Mouse (Mus musculus) gastrocnemius, postnatal 4 days (tissue): ENCODE data around the gene Ugt8a. TPM values are rescaled to one million over a fixed set of nuclear protein-coding genes. Genes with fewer than 3 reads are reported as not detected.

Experiments
- DNase-seq, 2 experiments: peaks; one replicate each; pipeline ENCODE4 v3.0.0; 2021 to 2022; ENCODE audit warnings: low spot score in 2 of 2, mixed read lengths in 2 of 2
- long read RNA-seq, 2 experiments: library from polyadenylated mRNA; stranded (forward); transcript quantifications; one replicate each; pipeline ENCODE4 v2.0.0; 2021
- total RNA-seq, 2 experiments: library from RNA; stranded (reverse); gene quantifications; 2 replicates each; pipeline ENCODE4 v1.2.3; 2021

The Ugt8a gene
- 1 to 10 TPM; 9.2 to 10.0 TPM for total RNA-seq
- long read RNA-seq, experiment 1, transcript Ugt8a-201 (6 exons, 3,740 nt), result major isoform, 38 of 45 reads
- long read RNA-seq, experiment 1, partial matches to known transcripts, result 2 of 45 reads
- long read RNA-seq, experiment 1, other reads (novel, unspliced or antisense), result 2 of 45 reads
- long read RNA-seq, experiment 2, transcript Ugt8a-201 (6 exons, 3,740 nt), result major isoform, 6 of 8 reads
- long read RNA-seq, experiment 2, partial matches to known transcripts, result 0 of 8 reads
- long read RNA-seq, experiment 2, other reads (novel, unspliced or antisense), result 2 of 8 reads

DNA sequence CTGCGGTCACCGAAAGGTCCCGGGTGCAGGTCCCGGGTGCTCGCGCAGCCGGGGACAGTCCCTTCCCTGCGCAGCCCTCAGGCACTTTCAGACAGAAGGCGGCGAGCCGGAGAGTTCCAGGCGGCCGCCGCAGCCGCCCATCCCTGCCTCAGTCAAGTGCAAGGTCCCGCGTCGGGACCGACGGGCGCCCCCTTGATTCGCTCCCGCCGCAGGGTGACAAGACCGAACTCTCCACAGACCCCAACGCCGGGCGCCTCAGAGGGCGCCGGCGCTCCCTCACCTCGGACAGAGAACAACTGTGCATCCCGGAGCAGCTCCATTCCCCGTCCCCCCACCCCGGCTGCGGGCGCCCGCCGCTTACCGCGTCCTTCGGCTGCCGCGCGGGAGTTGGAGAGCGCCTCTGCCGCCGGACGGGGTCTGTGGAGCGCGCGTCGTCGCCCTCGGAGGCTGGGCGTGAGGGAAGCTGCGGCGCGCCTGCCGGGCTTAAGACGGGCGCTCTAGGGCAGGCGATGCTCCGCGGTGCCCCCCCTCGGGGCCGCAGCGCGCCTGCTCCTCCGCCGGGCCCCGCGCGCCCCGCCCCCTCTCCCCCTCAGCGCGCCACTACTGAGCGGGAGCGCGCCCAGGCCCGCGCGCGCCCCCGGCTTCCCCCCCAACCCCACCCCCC, at the start of gene Ugt8a:
Ugt8a (minus strand) TSS at position 528 of the 664 bp plus-strand sequence.
- peak; percentile 11 to 17 for DNase-seq

DNA sequence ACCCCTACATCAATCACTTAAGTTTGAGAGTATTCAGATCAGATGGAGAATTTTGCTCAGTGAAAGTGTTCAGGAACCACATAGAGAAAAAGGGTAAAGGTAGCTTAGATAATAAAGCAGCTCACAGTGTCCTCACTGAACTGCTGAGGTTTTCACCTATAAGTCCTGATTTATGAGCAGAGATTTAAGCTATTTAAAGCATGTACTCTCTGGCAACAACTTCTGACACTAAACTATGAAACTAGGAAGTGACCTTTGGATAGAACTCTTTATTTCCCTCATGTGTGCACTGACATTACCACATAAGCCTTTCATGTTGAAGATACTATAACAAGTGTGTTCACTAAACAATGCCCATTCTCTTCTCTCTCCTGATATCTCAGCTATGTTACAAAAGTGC, 48.2 kb upstream of the Ugt8a start:
- no peak for DNase-seq

DNA sequence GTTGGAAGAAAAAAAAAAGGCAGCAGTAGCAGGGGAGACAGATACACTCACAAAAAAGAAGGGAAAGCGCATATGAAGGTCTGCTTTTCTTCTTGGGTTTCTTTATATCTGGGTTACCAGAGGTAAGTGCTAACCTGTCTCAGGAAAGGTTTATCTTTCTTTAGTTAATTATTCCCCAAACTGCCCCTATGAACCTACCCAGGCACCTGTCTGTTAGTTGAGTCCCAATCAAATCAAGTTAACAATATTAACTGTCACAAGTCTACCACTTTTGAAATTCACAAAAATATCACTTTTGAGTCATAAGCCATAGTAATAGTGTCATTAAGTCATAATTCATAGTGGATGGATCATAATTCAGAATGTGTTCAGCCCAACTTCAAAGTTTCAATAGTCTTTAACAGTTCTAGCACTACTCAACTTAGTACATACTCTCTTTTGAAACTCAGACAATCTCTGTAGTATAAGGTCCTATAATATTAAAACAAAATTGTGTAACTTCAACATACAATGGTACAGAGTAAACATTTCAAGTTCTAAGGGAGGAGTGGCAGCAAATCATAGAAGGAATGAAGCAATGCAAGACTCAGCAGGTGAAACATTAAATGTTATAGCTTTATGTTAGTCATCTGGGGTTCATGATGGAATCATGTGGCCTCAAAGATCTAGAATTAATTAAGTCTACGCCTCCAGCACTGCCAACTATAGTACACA, 45.4 kb upstream of the Ugt8a start:
- DNase-seq, result no peak

DNA sequence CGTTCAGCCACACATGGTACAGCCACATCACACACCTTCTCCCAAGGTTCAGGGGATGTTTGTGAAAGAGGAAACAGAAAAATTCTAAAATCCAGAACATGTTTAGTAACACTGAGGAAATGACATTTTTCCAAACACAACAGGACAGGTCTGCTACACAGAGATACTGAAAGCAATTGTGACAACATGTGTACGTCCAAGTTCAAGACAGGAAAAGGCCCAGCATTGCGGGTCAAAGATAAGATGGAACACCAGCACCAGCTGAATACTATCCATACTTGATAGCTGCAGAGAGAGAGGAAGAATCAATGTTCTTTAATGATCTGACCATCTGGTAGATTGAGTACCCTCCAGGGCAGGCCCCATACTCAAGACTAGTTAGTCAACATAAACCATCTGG, 41.1 kb upstream of the Ugt8a start:
- no peak for DNase-seq

DNA sequence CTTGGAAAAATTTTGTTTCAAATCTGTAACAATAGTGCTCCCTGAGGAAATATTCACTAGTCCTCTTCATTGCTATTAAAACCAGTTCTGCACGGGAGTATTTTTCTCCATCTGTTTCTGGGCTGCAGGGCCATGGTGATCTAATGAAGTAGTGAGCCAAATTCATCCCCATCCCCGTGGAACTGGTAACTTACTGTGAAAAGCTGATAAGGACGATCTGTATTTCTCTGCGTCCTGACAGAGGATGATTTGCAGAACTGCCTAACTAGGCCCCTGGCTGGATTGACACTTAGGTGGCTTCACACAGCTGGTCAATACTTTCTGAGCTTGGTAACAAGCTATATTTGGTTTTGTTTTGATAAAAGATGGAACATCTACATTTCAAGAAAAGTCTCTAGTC, 37.5 kb upstream of the Ugt8a start:
- DNase-seq, result no peak

DNA sequence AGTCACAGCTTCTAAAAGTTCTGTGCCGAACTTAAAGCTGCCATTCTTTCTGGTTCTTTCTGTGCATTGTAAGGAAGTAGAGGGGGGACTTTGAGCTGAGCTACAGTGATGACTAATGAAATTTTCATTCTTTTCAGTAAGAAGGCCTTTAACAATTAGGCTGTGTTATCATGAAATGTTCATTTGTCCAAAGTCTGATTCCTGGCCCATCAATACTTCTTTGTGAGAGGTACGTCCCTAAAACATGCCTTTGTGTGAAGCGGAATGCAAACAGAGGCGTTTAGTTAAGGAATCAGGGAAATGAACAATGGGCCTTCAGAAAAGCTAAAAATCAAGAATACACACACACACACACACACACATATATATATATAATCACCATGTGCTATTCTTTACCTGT, 31.0 kb upstream of the Ugt8a start:
- no peak for DNase-seq

DNA sequence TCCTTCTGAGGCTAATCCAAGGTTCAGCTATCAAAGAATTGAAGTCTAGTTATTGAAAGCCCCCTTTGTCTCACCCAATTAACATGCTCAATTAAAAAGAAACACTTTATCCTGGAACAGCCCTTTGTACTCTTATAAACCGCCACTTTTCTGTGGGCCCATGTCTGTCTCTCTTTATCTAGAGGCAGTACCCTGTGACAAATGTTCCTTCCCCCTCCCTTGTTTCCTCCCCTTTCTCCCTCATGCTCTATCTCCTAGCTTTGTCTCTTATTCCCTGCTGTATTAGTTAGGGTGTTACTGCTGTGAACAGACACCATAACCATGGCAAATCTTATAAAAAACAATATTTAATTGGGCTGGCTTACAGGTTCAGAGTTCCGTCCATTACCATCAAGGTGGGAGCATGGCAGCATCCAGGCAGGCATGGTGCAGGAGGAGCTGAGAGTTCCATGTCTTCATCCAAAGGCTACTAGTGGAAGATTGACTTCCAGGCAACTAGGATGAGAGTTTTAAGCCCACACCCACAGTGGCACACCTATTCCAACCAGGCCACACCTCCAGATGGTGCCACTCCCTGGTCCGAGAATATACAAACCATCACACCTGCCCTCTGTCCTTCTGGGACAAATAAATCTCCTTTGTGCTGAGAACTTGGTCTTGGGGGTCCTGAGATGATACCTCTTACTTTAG, 17.9 kb upstream of the Ugt8a start:
- no peak for DNase-seq

DNA sequence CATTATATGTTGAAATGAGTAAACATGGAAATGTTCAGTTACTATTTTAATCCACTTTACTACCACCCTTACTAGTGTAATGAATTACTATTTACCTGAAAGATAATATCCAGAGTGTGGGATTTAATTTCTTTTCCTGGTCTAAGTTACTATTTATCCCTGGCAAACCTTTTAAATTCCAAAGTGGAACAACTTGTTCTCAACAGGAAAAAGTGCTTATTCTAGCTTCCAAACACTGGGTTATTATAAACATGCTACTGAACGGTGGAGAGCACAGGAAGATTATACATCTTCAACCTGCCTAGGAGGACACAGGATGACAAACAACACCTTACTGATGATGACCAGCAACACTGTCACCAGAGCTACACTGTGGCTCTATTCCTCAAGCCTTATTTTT, 16.5 kb upstream of the Ugt8a start:
- no peak for DNase-seq

DNA sequence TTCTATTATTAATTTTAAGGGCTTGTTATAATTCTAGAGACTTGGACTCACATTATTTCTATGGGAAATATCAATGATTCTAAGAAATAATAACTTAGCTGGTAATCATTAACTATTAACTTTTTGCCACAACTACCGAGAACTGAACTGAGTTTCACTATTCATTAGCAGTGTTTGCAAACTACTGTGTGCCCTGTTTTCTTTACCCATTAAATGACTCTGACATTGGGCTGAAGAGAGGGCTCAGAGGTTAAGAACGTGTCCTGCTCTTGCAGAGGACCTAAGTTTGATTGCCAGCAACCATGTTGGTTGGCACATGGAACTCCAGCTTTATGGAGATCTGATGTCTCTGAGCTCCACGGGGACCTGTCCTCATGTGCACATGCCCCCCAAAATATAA, 2.4 kb upstream of the Ugt8a start:
- no peak for DNase-seq

DNA sequence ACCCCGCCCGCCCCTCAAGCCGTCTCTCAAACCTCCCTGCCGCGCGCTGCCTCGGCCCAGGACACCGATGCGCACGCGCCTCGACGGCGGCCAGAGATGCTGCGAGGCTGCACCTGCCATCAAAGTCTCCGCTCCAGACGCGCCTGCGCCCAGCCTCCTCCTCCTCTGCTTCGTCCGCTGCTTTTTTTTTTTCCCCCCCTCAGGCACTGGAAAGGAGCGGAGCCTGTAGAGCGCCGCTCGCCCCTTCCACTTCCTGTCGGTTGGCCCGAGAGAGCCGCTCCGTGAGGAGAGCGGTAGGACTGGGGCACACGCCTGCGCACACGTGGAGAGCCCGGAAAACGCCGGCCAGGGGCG, 314 bp upstream of the Ugt8a start:
- DNase-seq, result no peak

DNA sequence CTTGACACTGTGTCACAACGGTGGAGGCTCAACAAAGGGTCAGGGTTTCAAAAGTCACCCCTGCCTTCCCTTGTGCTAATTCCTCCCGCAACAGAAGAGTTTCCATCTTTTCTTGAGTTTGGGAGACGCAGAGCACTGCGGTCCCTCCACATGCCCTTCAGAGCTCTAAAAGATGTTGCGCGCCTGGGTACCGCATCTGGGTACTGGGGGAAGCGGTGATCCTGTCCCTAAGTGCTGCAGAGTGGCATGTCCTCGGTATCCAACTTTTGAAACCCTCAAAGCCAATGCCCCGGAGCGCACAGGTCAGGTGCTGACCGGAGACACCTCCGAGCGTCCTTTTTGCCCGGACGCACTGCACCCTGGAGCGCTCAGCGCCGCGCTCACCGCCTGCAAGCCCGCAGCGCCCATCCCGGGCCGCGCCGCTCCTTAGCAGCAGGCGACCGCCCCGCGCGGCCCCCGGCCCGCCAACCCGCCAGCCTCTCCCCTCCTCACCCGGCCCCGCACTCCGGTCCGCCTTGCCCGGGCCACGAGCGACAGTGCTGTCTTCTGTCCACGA, 805 bp downstream of the Ugt8a start:
- DNase-seq, result peak in 1 of 2 experiments; percentile 16

DNA sequence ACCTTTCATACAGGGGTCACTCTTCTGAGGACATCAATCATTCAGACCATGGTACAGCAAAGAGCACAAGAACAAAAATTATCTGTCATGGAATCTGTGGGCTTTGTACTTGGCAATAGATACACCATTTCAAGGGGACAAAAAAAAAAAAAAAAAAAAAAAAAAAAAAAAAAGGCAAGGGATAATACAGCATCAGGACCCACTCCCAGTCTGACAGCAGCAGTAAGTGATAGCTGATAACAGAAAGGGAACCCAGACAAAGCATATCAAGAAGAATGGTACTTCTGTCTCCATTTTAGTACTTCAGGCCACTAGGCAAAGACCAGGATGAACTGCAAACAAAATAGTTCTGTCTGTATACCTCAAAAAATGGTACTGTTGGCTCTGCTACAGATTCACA, 2.6 kb downstream of the Ugt8a start:
- no peak for DNase-seq

DNA sequence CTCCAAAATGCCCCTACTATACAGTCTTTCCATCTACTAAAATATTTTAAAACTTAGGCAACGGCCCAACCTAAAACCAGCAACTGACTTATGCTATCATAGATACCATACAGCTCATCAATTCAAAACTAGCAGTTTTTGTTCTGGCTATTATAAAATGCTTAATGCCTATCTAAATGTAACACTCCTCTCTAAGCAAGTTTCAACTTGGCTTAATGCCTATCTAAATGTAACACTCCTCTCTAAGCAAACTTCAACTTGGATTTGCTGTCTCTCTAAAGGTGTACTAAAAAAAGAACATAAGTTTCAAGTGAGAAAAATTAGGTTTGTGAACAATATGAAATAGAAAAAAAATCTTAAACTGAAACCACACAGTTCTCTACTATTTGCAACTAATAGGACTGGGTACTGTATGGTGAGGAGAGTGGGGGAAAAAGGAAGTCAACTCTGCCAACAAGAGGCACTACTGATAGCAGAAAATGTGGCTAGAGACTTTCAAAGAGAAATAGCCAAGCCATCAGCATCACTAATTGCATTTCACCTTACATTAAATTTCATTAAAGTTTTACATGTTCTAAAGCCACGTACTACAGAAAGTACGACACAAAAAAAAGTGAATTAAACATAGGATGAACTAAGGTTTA, 5.7 kb downstream of the Ugt8a start:
- no peak for DNase-seq

DNA sequence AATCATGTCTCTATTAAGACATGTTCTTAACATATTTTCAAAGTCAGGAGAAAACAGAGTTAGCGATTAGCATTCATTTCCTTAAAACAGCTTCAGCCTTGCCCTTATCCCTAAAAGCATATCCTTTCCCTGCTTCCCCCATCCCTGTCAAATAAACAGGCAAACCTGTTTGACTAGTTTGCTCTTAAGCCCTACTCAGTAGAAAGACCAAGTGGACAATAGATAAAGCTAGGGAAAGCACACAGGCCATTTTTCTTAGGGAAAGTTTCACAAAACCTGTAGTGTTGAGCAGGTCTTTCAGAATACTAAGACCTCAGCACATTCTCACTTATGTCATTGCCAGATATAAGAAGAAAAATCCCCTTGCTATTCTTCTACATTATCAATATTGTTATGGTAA, 7.4 kb downstream of the Ugt8a start:
- DNase-seq, result no peak

DNA sequence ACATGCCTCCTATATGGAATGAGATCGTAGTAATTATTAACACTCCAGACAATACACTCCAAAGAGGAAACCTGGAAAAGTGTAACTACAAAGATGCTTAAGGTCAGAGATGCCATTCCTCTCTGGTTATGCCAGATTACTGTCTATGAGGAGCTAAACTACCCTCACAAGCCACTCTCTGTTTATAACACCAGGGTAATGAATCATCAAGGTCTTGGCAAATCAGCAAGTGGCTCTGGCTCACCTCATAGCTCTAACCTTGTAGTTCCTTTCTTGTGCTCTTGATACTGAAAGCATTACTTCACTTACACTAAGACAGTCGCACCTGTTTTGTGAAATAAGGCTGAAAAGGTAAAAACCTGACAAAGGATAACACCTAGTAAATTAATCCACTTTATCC, 17.5 kb downstream of the Ugt8a start:
- no peak for DNase-seq

DNA sequence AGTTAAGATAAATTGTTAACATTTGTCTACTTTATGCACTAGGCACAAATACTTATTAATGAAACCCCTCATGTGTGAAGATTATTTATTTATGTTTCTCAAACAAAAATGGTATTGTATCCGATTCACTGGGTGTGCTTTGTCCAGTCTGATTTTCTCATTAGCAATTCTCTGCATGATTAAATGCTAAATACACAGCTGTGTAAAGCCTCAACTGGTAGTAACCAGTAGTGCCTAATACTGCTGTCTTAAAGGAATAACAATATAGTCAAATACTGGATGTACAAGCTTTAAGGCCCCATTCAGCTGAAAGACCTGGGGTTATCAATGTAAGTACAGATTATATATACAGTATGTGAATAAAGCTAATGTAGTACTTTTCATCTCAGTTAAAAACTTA, 39.4 kb downstream of the Ugt8a start:
- DNase-seq, result no peak

DNA sequence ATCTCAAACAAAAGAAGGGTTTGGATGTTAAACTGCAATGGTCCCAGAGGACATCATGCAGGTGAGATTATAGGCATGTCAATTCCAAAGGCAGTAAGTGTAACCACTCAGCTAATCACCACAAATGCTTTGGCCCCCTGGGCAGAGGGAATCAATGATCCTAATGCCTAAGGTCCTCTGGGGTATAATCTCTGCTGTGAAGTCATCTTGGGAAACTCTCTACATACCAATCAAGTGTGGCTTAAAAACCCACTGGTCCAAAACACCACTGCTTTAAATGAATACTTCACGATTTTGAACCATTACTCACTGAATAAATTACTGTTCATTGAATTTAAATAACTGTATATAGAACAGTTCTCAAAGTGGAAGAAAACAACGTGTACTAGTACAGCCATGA, 51.3 kb downstream of the Ugt8a start:
- no peak for DNase-seq

DNA sequence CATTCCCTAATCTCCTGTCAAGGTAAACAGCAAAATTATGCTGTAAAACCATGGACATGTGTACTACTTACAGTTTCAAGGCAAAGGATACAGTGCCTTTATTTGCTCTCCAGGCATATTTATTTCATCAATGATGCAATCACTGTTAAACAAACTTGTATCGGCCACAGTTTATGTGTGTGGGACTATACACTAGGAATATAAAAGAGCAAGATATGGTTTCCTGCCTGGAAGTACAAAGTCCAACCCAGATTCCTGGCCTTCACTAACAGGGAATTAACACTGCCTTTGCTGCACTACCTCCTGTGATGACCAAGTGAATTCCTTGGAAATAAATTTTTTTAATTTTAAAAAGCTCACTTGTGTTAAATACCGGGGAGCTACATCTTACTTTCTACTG, 53.5 kb downstream of the Ugt8a start:
- no peak for DNase-seq

DNA sequence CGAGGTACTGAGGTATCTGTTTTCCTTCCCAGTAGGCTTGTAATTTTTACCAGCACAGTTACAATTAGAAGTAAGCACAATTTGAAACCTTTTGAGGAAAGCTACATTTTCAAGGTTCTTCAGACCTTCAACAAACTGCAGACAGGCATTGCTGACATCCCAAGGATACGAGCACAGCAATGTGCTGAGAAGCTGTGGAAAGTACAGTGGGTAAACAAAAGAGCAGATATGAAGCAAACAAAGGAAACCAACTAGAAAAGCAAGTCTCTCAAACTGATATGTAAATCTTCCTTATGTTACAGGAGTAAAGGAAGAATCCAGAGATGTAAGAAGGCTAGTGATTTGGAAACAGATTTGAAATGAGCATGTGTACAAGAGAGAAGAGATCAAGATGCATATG, 54.0 kb downstream of the Ugt8a start:
- no peak for DNase-seq

DNA sequence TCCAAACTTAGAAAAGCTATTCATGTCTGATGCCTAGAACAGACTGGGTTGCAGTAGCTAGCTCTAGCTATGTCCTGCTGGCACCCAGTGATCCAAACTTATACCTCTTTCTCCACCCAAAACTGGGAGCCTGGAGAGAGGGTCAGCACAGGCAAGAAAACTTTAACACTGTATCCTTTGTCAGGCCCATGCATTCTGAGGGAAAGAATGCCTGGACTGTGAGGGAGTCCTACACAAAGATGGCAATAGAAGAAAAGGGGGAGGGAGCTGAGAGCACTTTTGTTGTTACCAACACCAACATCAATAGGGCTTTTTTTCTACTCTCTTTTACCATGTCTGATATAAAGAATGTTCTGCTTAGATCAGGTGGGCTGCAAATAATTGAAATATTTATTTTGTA, 55.4 kb downstream of the Ugt8a start:
- DNase-seq, result no peak

DNA sequence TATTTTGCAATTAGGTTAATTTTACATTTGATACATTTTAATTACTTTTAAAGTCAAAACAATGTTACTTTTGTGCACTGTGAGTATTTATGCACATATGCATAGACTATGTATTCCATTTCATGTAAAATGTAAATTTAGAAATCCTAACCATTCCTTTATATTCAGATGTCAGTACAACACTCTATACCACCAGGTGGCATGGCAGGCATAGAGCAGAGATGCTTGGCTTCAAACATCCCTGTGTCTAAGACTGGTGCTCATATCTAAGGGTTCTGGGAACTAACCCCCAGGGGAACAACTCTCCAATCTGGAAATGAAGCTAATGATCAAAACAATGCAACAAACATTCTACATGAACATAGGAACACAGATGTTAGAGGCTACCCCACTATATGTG, 56.6 kb downstream of the Ugt8a start:
- DNase-seq, result no peak
